Comparison of ENCODE assay signal across 9 mouse cellular contexts in genomic region chr16:18395620-18396036, GRCm38 (mm10). TPM values are rescaled to one million over a fixed set of nuclear protein-coding genes. Genes with fewer than 3 reads are reported as not detected.
DNase-seq lines count a peak whose midpoint lies in the region; ATAC-seq and TF ChIP-seq lines count a peak whose summit lies in the region.
"Had no signal": no experiment of that assay in that cellular context is flagged by ENCODE, and none has a peak within 500 bp of the region (broad histone marks: within the 10 kb centered on the region; RNA-seq: fewer than 3 reads in every experiment).

No protein-coding gene starts in this region.

- DNase-seq in gastrocnemius, adult 2 months: peak; percentile 68
- no peak for DNase-seq in gastrocnemius, postnatal 36 days
- DNase-seq in embryonic facial prominence, embryonic 10.5 days (ENCODE audit: low spot score): peak; percentile 8
- peak; percentile 65 to 72 for DNase-seq in lung, postnatal 4 days
- DNase-seq in right cerebral cortex, postnatal 36 days (ENCODE audit: low spot score in 2 of 2): no peak

- WGBS in embryonic facial prominence, embryonic 10.5 days: 38% methylated on average over 6 of the region's 7 CpGs
- WGBS in hindbrain, embryonic 12.5 days: 19% methylated on average over 6 of the region's 7 CpGs

- no peaks in the 10 kb centered on the region for H3K9me3 ChIP-seq in embryonic facial prominence, embryonic 10.5 days
- H3K9me3 ChIP-seq in hindbrain, embryonic 12.5 days (replicated peaks): no peaks in the 10 kb centered on the region
- H3K9me3 ChIP-seq: megakaryocyte, embryonic 14.5 days had no signal

- intact Hi-C loops in gastrocnemius, adult 2 months (cut with DNase I): no loop called here
- intact Hi-C loops in gastrocnemius, postnatal 36 days (cut with DNase I): no loop called here

- ATAC-seq in hindbrain, embryonic 12.5 days (ENCODE audit: low FRiP score): no peak; the same call in 1 of the 2 replicates
- ATAC-seq in megakaryocyte, adult 5-6 weeks (ENCODE audit: poor library complexity, severe bottlenecking): no peak
- no peak for ATAC-seq in megakaryocyte-erythroid progenitor cell, adult 5-6 weeks (replicated peaks; ENCODE audit: low FRiP score, low TSS enrichment, poor library complexity, severe bottlenecking)

- H3K36me3 ChIP-seq in embryonic facial prominence, embryonic 10.5 days (replicated peaks): peaks cover 46% of the 10 kb centered on the region
- H3K36me3 ChIP-seq in hindbrain, embryonic 12.5 days: peaks cover 44% of the 10 kb centered on the region

- no peaks in the 10 kb centered on the region for H3K27me3 ChIP-seq in embryonic facial prominence, embryonic 10.5 days (replicated peaks; ENCODE audit: low read depth, poor library complexity, severe bottlenecking)
- H3K27me3 ChIP-seq in hindbrain, embryonic 12.5 days: no peaks in the 10 kb centered on the region

- peak overlapping the region; percentile 35 for H3K9ac ChIP-seq in hindbrain, embryonic 12.5 days

- peaks cover 76% of the 10 kb centered on the region for H3K4me1 ChIP-seq in embryonic facial prominence, embryonic 10.5 days
- peaks cover 74% of the 10 kb centered on the region for H3K4me1 ChIP-seq in hindbrain, embryonic 12.5 days

- TF ChIP-seq CTCF in gastrocnemius, adult 2 months (IDR thresholded peaks at IDR 0.05): no peak

- peak overlapping the region; percentile 88 for H3K27ac ChIP-seq in gastrocnemius, adult 2 months
- H3K27ac ChIP-seq in embryonic facial prominence, embryonic 10.5 days (replicated peaks): peak overlapping the region; percentile 8; the same call in 1 of the 2 replicates
- peak overlapping the region; percentile 92 for H3K27ac ChIP-seq in hindbrain, embryonic 12.5 days

- H3K4me2 ChIP-seq in hindbrain, embryonic 12.5 days (replicated peaks): peak overlapping the region; percentile 88

- peak overlapping the region; percentile 13; the same call in 1 of the 2 replicates for H3K4me3 ChIP-seq in gastrocnemius, adult 2 months
- H3K4me3 ChIP-seq in embryonic facial prominence, embryonic 10.5 days: peak overlapping the region; percentile 31; the same call in 1 of the 2 replicates
- H3K4me3 ChIP-seq in hindbrain, embryonic 12.5 days: no peak overlapping the region; the same call in 1 of the 2 replicates
- H3K4me3 ChIP-seq: megakaryocyte, embryonic 14.5 days had no signal

RNA-seq across cellular contexts. Expression of gene Txnrd2, which starts 30.6 kb away (rescaled TPM):
- total RNA-seq in gastrocnemius, adult 2 months (2021): 10 to 100 TPM; 18.9 to 21.4 TPM
- 10 to 100 TPM; 16.4 to 17.6 TPM for total RNA-seq in gastrocnemius, postnatal 36 days (2021)
- 27.9 and 32.3 TPM in 2 replicates for polyA plus RNA-seq in embryonic facial prominence, embryonic 10.5 days (2016; fragmentation: Nextera tagmentation; extraction: Ambion mirVana)
- polyA plus RNA-seq in hindbrain, embryonic 12.5 days (2016; fragmentation: Nextera tagmentation; extraction: Ambion mirVana): 20.2 and 20.3 TPM in 2 replicates
- total RNA-seq in megakaryocyte, adult 5-6 weeks (2015): 10.3 and 11.8 TPM in 2 replicates
- 7.0 and 9.3 TPM in 2 replicates for total RNA-seq in megakaryocyte, adult 5-6 weeks (2017)
- 75.4 and 82.3 TPM in 2 replicates for total RNA-seq in megakaryocyte-erythroid progenitor cell, adult 5-6 weeks (2014; fragmentation: Nextera tagmentation)
- total RNA-seq in megakaryocyte-erythroid progenitor cell, adult 5-6 weeks (2017): 97.2 and 145 TPM in 2 replicates

RNA-seq across cellular contexts. Expression of gene Comt, which starts 31.0 kb away (rescaled TPM):
- 10 to 100 TPM; 35.4 to 43.5 TPM for total RNA-seq in gastrocnemius, adult 2 months (2021)
- total RNA-seq in gastrocnemius, postnatal 36 days (2021): 10 to 100 TPM; 35.4 to 38.4 TPM
- polyA plus RNA-seq in embryonic facial prominence, embryonic 10.5 days (2016; fragmentation: Nextera tagmentation; extraction: Ambion mirVana): 56.2 and 58.4 TPM in 2 replicates
- 58.4 and 60.3 TPM in 2 replicates for polyA plus RNA-seq in hindbrain, embryonic 12.5 days (2016; fragmentation: Nextera tagmentation; extraction: Ambion mirVana)
- total RNA-seq in megakaryocyte, adult 5-6 weeks (2015): 37.8 and 40.8 TPM in 2 replicates
- total RNA-seq in megakaryocyte, adult 5-6 weeks (2017): 40.1 and 43.8 TPM in 2 replicates
- total RNA-seq in megakaryocyte-erythroid progenitor cell, adult 5-6 weeks (2014; fragmentation: Nextera tagmentation): 84.0 and 105 TPM in 2 replicates
- total RNA-seq in megakaryocyte-erythroid progenitor cell, adult 5-6 weeks (2017): 56.1 and 59.7 TPM in 2 replicates

RNA-seq across cellular contexts. Expression of gene Arvcf, which starts 47.6 kb away (rescaled TPM):
- total RNA-seq in gastrocnemius, adult 2 months (2021): 1 to 10 TPM; 7.0 to 8.9 TPM
- total RNA-seq in gastrocnemius, postnatal 36 days (2021): 10 to 100 TPM; 10.2 to 14.3 TPM
- polyA plus RNA-seq in embryonic facial prominence, embryonic 10.5 days (2016; fragmentation: Nextera tagmentation; extraction: Ambion mirVana): 65.8 and 71.2 TPM in 2 replicates
- polyA plus RNA-seq in hindbrain, embryonic 12.5 days (2016; fragmentation: Nextera tagmentation; extraction: Ambion mirVana): 105 and 119 TPM in 2 replicates
- 0.38 and 0.68 TPM in 2 replicates for total RNA-seq in megakaryocyte, adult 5-6 weeks (2015)
- 1.5 and 3.0 TPM in 2 replicates for total RNA-seq in megakaryocyte, adult 5-6 weeks (2017)
- 14.0 and 16.5 TPM in 2 replicates for total RNA-seq in megakaryocyte-erythroid progenitor cell, adult 5-6 weeks (2014; fragmentation: Nextera tagmentation)
- total RNA-seq in megakaryocyte-erythroid progenitor cell, adult 5-6 weeks (2017): 14.3 and 19.4 TPM in 2 replicates

RNA-seq across cellular contexts. Expression of gene Tango2, which starts 47.7 kb away (rescaled TPM):
- total RNA-seq in gastrocnemius, adult 2 months (2021): 10 to 100 TPM; 41.8 to 59.7 TPM
- total RNA-seq in gastrocnemius, postnatal 36 days (2021): 10 to 100 TPM; 40.3 to 51.5 TPM
- 29.1 and 31.5 TPM in 2 replicates for polyA plus RNA-seq in embryonic facial prominence, embryonic 10.5 days (2016; fragmentation: Nextera tagmentation; extraction: Ambion mirVana)
- 48.2 and 50.5 TPM in 2 replicates for polyA plus RNA-seq in hindbrain, embryonic 12.5 days (2016; fragmentation: Nextera tagmentation; extraction: Ambion mirVana)
- 27.2 and 27.4 TPM in 2 replicates for total RNA-seq in megakaryocyte, adult 5-6 weeks (2015)
- 5.7 and 11.8 TPM in 2 replicates for total RNA-seq in megakaryocyte, adult 5-6 weeks (2017)
- 76.7 and 91.5 TPM in 2 replicates for total RNA-seq in megakaryocyte-erythroid progenitor cell, adult 5-6 weeks (2014; fragmentation: Nextera tagmentation)
- total RNA-seq in megakaryocyte-erythroid progenitor cell, adult 5-6 weeks (2017): 16.9 and 20.4 TPM in 2 replicates

Comparison
In these comparisons a context has a peak if more than half of its experiments do, and no peak if none do; other contexts are left out.
1. DNase-seq: peak in gastrocnemius, adult 2 months (single experiment), embryonic facial prominence, embryonic 10.5 days (single experiment) and lung, postnatal 4 days (2 of 2); none in gastrocnemius, postnatal 36 days (0 of 2) and right cerebral cortex, postnatal 36 days (0 of 2).
2. H3K27ac ChIP-seq: peak in every context shown above with its lines; median percentile 92 in hindbrain, embryonic 12.5 days; 88 in gastrocnemius, adult 2 months; 8 in embryonic facial prominence, embryonic 10.5 days.